Mouse (Mus musculus) stomach, embryonic 14.5 days (tissue): ENCODE data around the gene Rnf222. TPM values are rescaled to one million over a fixed set of nuclear protein-coding genes. Genes with fewer than 3 reads are reported as not detected.
A peak's percentile ranks its signal among the peaks of the same experiment; 100 is the strongest.

Experiments used
- ATAC-seq: fragments of 200-750 bp; cut with Nextera tagmentation; 2 replicates; pipeline ENCODE4 v1.8.0; 2017; ENCODE audit warnings: low read depth, moderate TSS enrichment; ENCODE audit not compliant: insufficient number of reproducible peaks, insufficient read depth, low FRiP score
- H3K27ac ChIP-seq: fragments of 300-500 bp; sonication (generic); 2 replicates; pipeline ENCODE4 v1.5.1; 2014; ENCODE audit warnings: mild to moderate bottlenecking, low read length, moderate library complexity, mixed read lengths
- H3K27me3 ChIP-seq: fragments of 300-500 bp; sonication (generic); 2 replicates; pipeline ENCODE4 v1.6.1; 2014; ENCODE audit warnings: low read length, control low read depth, mixed read lengths; ENCODE audit not compliant: control insufficient read depth, insufficient read depth
- H3K36me3 ChIP-seq: fragments of 300-500 bp; sonication (generic); 2 replicates; pipeline ENCODE4 v1.6.1; 2014; ENCODE audit warnings: mild to moderate bottlenecking, control low read depth, low read length, moderate library complexity, mixed read lengths; ENCODE audit not compliant: control insufficient read depth, insufficient read depth
- H3K4me1 ChIP-seq: fragments of 300-500 bp; sonication (generic); 2 replicates; pipeline ENCODE4 v1.6.1; 2014; ENCODE audit warnings: low read length, control low read depth, mixed read lengths; ENCODE audit not compliant: control insufficient read depth, insufficient read depth
- H3K4me2 ChIP-seq: fragments of 300-500 bp; sonication (generic); replicated peaks from 2 replicates; pipeline ENCODE4 v1.6.1; 2014; ENCODE audit warnings: low read depth, low read length, control low read depth
- H3K4me3 ChIP-seq: fragments of 300-500 bp; sonication (generic); 2 replicates; pipeline ENCODE4 v1.5.1; 2014; ENCODE audit warnings: low read depth, low read length, control low read depth
- H3K9ac ChIP-seq: fragments of 300-500 bp; sonication (generic); replicated peaks from 2 replicates; pipeline ENCODE4 v1.6.1; 2014; ENCODE audit warnings: low read depth, mild to moderate bottlenecking, control low read depth, low read length, moderate library complexity, mixed read lengths
- H3K9me3 ChIP-seq: fragments of 300-500 bp; sonication (generic); 2 replicates; pipeline ENCODE4 v1.6.1; 2016; ENCODE audit warnings: low read depth, low read length, control low read depth; ENCODE audit not compliant: control insufficient read depth
- WGBS: fragments of 180-500 bp; shearing (Covaris S2); extraction: QIAGEN DNeasy Blood & Tissue Kit; methylation state at CpG from one replicate; pipeline ENCODE4 v1.1.7; 2014; 5-methylcytosine and 5-hydroxymethylcytosine counted together
- polyA plus RNA-seq: library from polyadenylated mRNA; unstranded; fragments of >200 nt; fragmentation: Nextera tagmentation; extraction: Ambion mirVana; gene quantifications from 2 replicates; pipeline ENCODE4 v1.2.1, GENCODE M21; 2014

The Rnf222 gene
- polyA plus RNA-seq, 1 experiment from 2014 or later, result not detected

GRCm38 (mm10) chr11:68907251-68907650 lies 18.9 kb downstream of the Rnf222 start:
- Histone ChIP-seq H3K4me2 (no peak overlapping the region), H3K4me1 (0 out of 2 replicates have a peak, but pooled peaks cover 8% of the 10 kb centered on the region), H3K36me3 (peaks cover 35% of the 10 kb centered on the region), H3K4me3 (no peak overlapping the region), H3K27me3 (no peaks in the 10 kb centered on the region), H3K9me3 (no peaks in the 10 kb centered on the region), H3K9ac (no peak overlapping the region), H3K27ac (no peak overlapping the region)
- no peak for ATAC-seq
- 74% methylated on average over 3 of the region's 3 CpGs for WGBS

DNA sequence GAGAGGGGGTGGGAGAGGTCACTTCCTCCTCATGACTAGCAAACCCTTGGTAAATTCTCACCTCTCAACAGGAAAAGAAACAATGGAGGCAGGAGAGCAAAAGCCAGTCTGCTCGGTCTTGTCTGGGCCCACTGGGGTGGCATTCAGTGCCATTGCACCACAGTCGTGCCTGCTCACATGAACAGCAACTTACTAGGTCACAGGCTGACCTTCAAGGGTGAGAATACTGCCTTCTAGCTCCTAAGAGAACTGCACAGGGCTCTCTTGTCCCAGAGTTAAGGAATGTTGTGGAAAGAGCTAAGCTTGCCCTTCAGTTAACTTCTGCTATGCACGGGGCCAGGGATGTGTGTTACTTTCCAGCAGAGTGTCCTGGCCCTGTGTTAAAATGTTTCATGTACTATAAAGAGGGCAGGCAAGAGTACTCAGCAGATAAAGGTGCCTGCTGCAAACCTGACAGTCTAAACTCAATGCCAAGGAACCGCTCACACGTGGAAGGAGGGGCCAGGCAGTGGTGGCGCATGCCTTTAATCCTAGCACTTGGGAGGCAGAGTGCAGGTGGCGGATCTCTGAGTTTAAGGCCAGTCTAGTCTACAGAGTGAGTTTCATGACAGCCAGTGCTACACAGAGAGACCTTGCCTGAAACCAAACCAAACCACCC lies 20.6 kb downstream of the Rnf222 start:
- no peaks in the 10 kb centered on the region for H3K27me3 ChIP-seq
- ATAC-seq, result no peak
- H3K4me3 ChIP-seq, result no peak overlapping the region
- WGBS, result 38% methylated on average over 7 of the region's 7 CpGs
- H3K4me1 ChIP-seq, result peaks cover 8% of the 10 kb centered on the region; the same call in 1 of the 2 replicates
- H3K9ac ChIP-seq, result no peak overlapping the region
- H3K27ac ChIP-seq, result no peak overlapping the region
- no peak overlapping the region for H3K4me2 ChIP-seq
- H3K9me3 ChIP-seq, result no peaks in the 10 kb centered on the region
- H3K36me3 ChIP-seq, result peaks cover 20% of the 10 kb centered on the region

GRCm38 (mm10) chr11:68911531-68912177 lies 23.3 kb downstream of the Rnf222 start:
- WGBS, result 34% methylated on average over 14 of the region's 14 CpGs
- Histone ChIP-seq H3K4me1 (peaks cover 8% of the 10 kb centered on the region; the same call in 1 of the 2 replicates), H3K27me3 (no peaks in the 10 kb centered on the region), H3K27ac (peak overlapping the region; percentile 73), H3K4me3 (no peak overlapping the region), H3K4me2 (no peak overlapping the region), H3K36me3 (no peaks in the 10 kb centered on the region), H3K9me3 (no peaks in the 10 kb centered on the region), H3K9ac (no peak overlapping the region; the same call in 1 of the 2 replicates)
- ATAC-seq, result no peak

- 89% methylated on average over 4 of the region's 4 CpGs for WGBS
- H3K9ac ChIP-seq, result no peak overlapping the region
- no peak for ATAC-seq
- H3K9me3 ChIP-seq, result no peaks in the 10 kb centered on the region
- H3K36me3 ChIP-seq, result no peaks in the 10 kb centered on the region
- peaks cover 8% of the 10 kb centered on the region; the same call in 1 of the 2 replicates for H3K4me1 ChIP-seq
- no peak overlapping the region for H3K4me2 ChIP-seq
- H3K4me3 ChIP-seq, result no peak overlapping the region
- H3K27ac ChIP-seq, result no peak overlapping the region
- H3K27me3 ChIP-seq, result no peaks in the 10 kb centered on the region
Measured at GRCm38 (mm10) chr11:68914566-68914965, 26.2 kb downstream of the Rnf222 start.

- H3K27ac ChIP-seq, result no peak overlapping the region
- no peak overlapping the region for H3K4me2 ChIP-seq
- H3K9me3 ChIP-seq, result no peaks in the 10 kb centered on the region
- no peaks in the 10 kb centered on the region for H3K27me3 ChIP-seq
- ATAC-seq, result no peak
- H3K4me3 ChIP-seq, result no peak overlapping the region
- no peak overlapping the region for H3K9ac ChIP-seq
- H3K36me3 ChIP-seq, result no peaks in the 10 kb centered on the region
- no peaks in the 10 kb centered on the region for H3K4me1 ChIP-seq
- WGBS, result 60% methylated on average over 3 of the region's 3 CpGs
Measured at GRCm38 (mm10) chr11:68923191-68923590, 34.8 kb downstream of the Rnf222 start.

- H3K9ac ChIP-seq, result no peak overlapping the region
- WGBS, result 88% methylated on average over 2 of the region's 2 CpGs
- no peak for ATAC-seq
- no peaks in the 10 kb centered on the region for H3K9me3 ChIP-seq
- H3K4me1 ChIP-seq, result no peaks in the 10 kb centered on the region
- no peak overlapping the region for H3K4me2 ChIP-seq
- no peak overlapping the region for H3K27ac ChIP-seq
- no peak overlapping the region for H3K4me3 ChIP-seq
- H3K27me3 ChIP-seq, result no peaks in the 10 kb centered on the region
- no peaks in the 10 kb centered on the region for H3K36me3 ChIP-seq
Measured at GRCm38 (mm10) chr11:68924749-68925148, 36.4 kb downstream of the Rnf222 start.

DNA sequence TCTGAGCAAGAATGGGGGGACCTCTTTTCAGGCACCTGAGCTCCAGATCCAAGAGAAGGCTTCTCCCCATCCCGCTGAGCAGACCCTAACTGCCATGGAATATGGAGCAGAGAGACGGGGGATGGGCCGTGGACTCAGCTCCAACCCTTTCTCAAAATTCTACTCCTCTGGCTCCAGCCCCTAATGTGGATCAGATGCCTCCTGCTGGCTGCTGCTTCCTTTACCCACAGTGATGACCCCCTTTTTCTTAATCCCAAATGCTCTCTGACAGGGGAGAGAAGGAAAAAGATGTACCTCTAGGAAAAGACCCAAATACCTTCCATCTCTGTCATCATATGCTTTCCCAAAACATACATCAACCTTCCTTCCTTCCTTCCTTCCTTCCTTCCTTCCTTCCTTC lies 38.6 kb downstream of the Rnf222 start, which contains the start of gene Odf4:
Odf4 (minus strand) TSS at position 101 of the 400 bp plus-strand sequence.
- WGBS, result 78% methylated on average over 3 of the region's 3 CpGs
- Histone ChIP-seq H3K9me3 (no peaks in the 10 kb centered on the region), H3K4me2 (no peak within 1 kb of the TSS), H3K4me1 (no peaks in the 10 kb centered on the region), H3K4me3 (no peak within 1 kb of the TSS), H3K36me3 (no peaks in the 10 kb centered on the region), H3K9ac (no peak within 1 kb of the TSS), H3K27me3 (no peaks in the 10 kb centered on the region), H3K27ac (no peak within 1 kb of the TSS)
- ATAC-seq, result no peak

- 16% methylated on average over 6 of the region's 6 CpGs for WGBS
- Histone ChIP-seq H3K27ac (no peak overlapping the region), H3K9me3 (no peaks in the 10 kb centered on the region), H3K4me2 (no peak overlapping the region), H3K4me1 (no peaks in the 10 kb centered on the region), H3K4me3 (no peak overlapping the region), H3K9ac (no peak overlapping the region), H3K27me3 (no peaks in the 10 kb centered on the region), H3K36me3 (no peaks in the 10 kb centered on the region)
- ATAC-seq, result no peak
Measured at GRCm38 (mm10) chr11:68929947-68930346, 41.6 kb downstream of the Rnf222 start.
